Mouse (Mus musculus): ENCODE data around the gene Stk38. TPM values are rescaled to one million over a fixed set of nuclear protein-coding genes. Genes with fewer than 3 reads are reported as not detected.

Stk38 gene
- total RNA-seq, 1 experiment: 78.0 TPM

GRCm38 (mm10) chr17:28950751-28951150 lies 57.0 kb downstream of the Stk38 start:
- H3K9ac ChIP-seq (ENCODE audit: insufficient read depth, low read depth, low read length, poor library complexity, severe bottlenecking): no peak overlapping the region
- TF ChIP-seq MAFK (IDR thresholded peaks at IDR 0.05; ENCODE audit: insufficient read depth, low read depth, low read length): no peak
- no peak for TF ChIP-seq CHD2 (IDR thresholded peaks at IDR 0.05; ENCODE audit: low read depth, low read length)
- TF ChIP-seq ZC3H11A (IDR thresholded peaks at IDR 0.05; ENCODE audit: borderline replicate concordance, low read depth, low read length): no peak
- no peak for TF ChIP-seq ZNF384 (IDR thresholded peaks at IDR 0.05; ENCODE audit: low read depth, low read length)
- no peak for TF ChIP-seq HCFC1 (IDR thresholded peaks at IDR 0.05; ENCODE audit: borderline replicate concordance, insufficient read depth, low read length)
- H3K4me3 ChIP-seq (ENCODE audit: insufficient read depth in 1 of 2, low read depth in 1 of 2, low read length in 2 of 2, poor library complexity in 1 of 2, severe bottlenecking in 1 of 2): no peak overlapping the region
- H3K36me3 ChIP-seq (ENCODE audit: control insufficient read depth, insufficient read depth, low read length, poor library complexity, severe bottlenecking): no peaks in the 10 kb centered on the region
- H3K4me1 ChIP-seq (ENCODE audit: control insufficient read depth in 2 of 2, insufficient read depth in 2 of 2, low read length in 2 of 2, poor library complexity in 1 of 2): peaks cover 6 to 7% of the 10 kb centered on the region in 2 experiments; a peak in 3 of 4 replicates
- no peak overlapping the region; the same call in 1 of the 2 replicates for H3K27ac ChIP-seq (ENCODE audit: insufficient read depth, low read depth, low read length, poor library complexity, severe bottlenecking)
- in situ Hi-C loops (cut with MboI; ENCODE audit: low sequenced_read_pairs in 2 of 2, unreplicated experiment in 2 of 2): no loop called here
- DNase-seq (ENCODE audit: low read depth, low spot score): no peak
- no peaks in the 10 kb centered on the region for H3K9me3 ChIP-seq (ENCODE audit: control insufficient read depth, insufficient read depth, low read depth, low read length)

GRCm38 (mm10) chr17:28948661-28949060 lies 59.1 kb downstream of the Stk38 start:
- no peak for DNase-seq (ENCODE audit: low read depth, low spot score)
- TF ChIP-seq MAFK (IDR thresholded peaks at IDR 0.05; ENCODE audit: insufficient read depth, low read depth, low read length): no peak
- no peak for TF ChIP-seq CHD2 (IDR thresholded peaks at IDR 0.05; ENCODE audit: low read depth, low read length)
- TF ChIP-seq ZNF384 (IDR thresholded peaks at IDR 0.05; ENCODE audit: low read depth, low read length): no peak
- TF ChIP-seq ZC3H11A (IDR thresholded peaks at IDR 0.05; ENCODE audit: borderline replicate concordance, low read depth, low read length): no peak
- no peak for TF ChIP-seq HCFC1 (IDR thresholded peaks at IDR 0.05; ENCODE audit: borderline replicate concordance, insufficient read depth, low read length)
- in situ Hi-C loops (cut with MboI; ENCODE audit: low sequenced_read_pairs in 2 of 2, unreplicated experiment in 2 of 2): no loop called here
- Histone ChIP-seq H3K36me3 (ENCODE audit: control insufficient read depth, insufficient read depth, low read length, poor library complexity, severe bottlenecking) (no peaks in the 10 kb centered on the region), H3K4me3 (ENCODE audit: insufficient read depth in 1 of 2, low read depth in 1 of 2, low read length in 2 of 2, poor library complexity in 1 of 2, severe bottlenecking in 1 of 2) (no peak overlapping the region), H3K27ac (ENCODE audit: insufficient read depth, low read depth, low read length, poor library complexity, severe bottlenecking) (no peak overlapping the region), H3K9me3 (ENCODE audit: control insufficient read depth, insufficient read depth, low read depth, low read length) (no peaks in the 10 kb centered on the region), H3K9ac (ENCODE audit: insufficient read depth, low read depth, low read length, poor library complexity, severe bottlenecking) (no peak overlapping the region), H3K4me1 (ENCODE audit: control insufficient read depth in 2 of 2, insufficient read depth in 2 of 2, low read length in 2 of 2, poor library complexity in 1 of 2) (peaks cover 3 to 4% of the 10 kb centered on the region in 2 experiments; a peak in 3 of 4 replicates)

GRCm38 (mm10) chr17:28947011-28947939 lies 60.5 kb downstream of the Stk38 start:
- in situ Hi-C loops (cut with MboI; ENCODE audit: low sequenced_read_pairs in 2 of 2, unreplicated experiment in 2 of 2): no loop called here

GRCm38 (mm10) chr17:28944481-28944880 lies 63.3 kb downstream of the Stk38 start:
- Histone ChIP-seq H3K9ac (ENCODE audit: insufficient read depth, low read depth, low read length, poor library complexity, severe bottlenecking) (0 out of 2 replicates have a peak overlapping the region, but pooled peaks have one; percentile 36), H3K4me1 (ENCODE audit: control insufficient read depth in 2 of 2, insufficient read depth in 2 of 2, low read length in 2 of 2, poor library complexity in 1 of 2) (peaks cover 0 to 4% of the 10 kb centered on the region in 2 experiments; a peak in 2 of 4 replicates), H3K9me3 (ENCODE audit: control insufficient read depth, insufficient read depth, low read depth, low read length) (no peaks in the 10 kb centered on the region), H3K36me3 (ENCODE audit: control insufficient read depth, insufficient read depth, low read length, poor library complexity, severe bottlenecking) (no peaks in the 10 kb centered on the region), H3K27ac (ENCODE audit: insufficient read depth, low read depth, low read length, poor library complexity, severe bottlenecking) (no peak overlapping the region), H3K4me3 (ENCODE audit: insufficient read depth in 1 of 2, low read depth in 1 of 2, low read length in 2 of 2, poor library complexity in 1 of 2, severe bottlenecking in 1 of 2) (no peak overlapping the region)
- no peak for DNase-seq (ENCODE audit: low read depth, low spot score)
- TF ChIP-seq ZNF384 (IDR thresholded peaks at IDR 0.05; ENCODE audit: low read depth, low read length) (no peak), MAFK (IDR thresholded peaks at IDR 0.05; ENCODE audit: insufficient read depth, low read depth, low read length) (no peak), CHD2 (IDR thresholded peaks at IDR 0.05; ENCODE audit: low read depth, low read length) (no peak), HCFC1 (IDR thresholded peaks at IDR 0.05; ENCODE audit: borderline replicate concordance, insufficient read depth, low read length) (no peak), ZC3H11A (IDR thresholded peaks at IDR 0.05; ENCODE audit: borderline replicate concordance, low read depth, low read length) (no peak)
- in situ Hi-C loops (cut with MboI; ENCODE audit: low sequenced_read_pairs in 2 of 2, unreplicated experiment in 2 of 2): no loop called here

More at GRCm38 (mm10) chr17:28947011-28947939, 60.5 kb downstream of the Stk38 start:
- TF ChIP-seq CHD2 (IDR thresholded peaks at IDR 0.05; ENCODE audit: low read depth, low read length): no peak
- TF ChIP-seq HCFC1 (IDR thresholded peaks at IDR 0.05; ENCODE audit: borderline replicate concordance, insufficient read depth, low read length): no peak
- TF ChIP-seq ZC3H11A (IDR thresholded peaks at IDR 0.05; ENCODE audit: borderline replicate concordance, low read depth, low read length): no peak
- no peak for TF ChIP-seq MAFK (IDR thresholded peaks at IDR 0.05; ENCODE audit: insufficient read depth, low read depth, low read length)
- no peak for TF ChIP-seq ZNF384 (IDR thresholded peaks at IDR 0.05; ENCODE audit: low read depth, low read length)
- Histone ChIP-seq H3K27ac (ENCODE audit: insufficient read depth, low read depth, low read length, poor library complexity, severe bottlenecking) (no peak overlapping the region), H3K4me1 (ENCODE audit: control insufficient read depth in 2 of 2, insufficient read depth in 2 of 2, low read length in 2 of 2, poor library complexity in 1 of 2) (peaks cover 3 to 4% of the 10 kb centered on the region in 2 experiments), H3K9ac (ENCODE audit: insufficient read depth, low read depth, low read length, poor library complexity, severe bottlenecking) (no peak overlapping the region), H3K4me3 (ENCODE audit: insufficient read depth in 1 of 2, low read depth in 1 of 2, low read length in 2 of 2, poor library complexity in 1 of 2, severe bottlenecking in 1 of 2) (no peak overlapping the region), H3K36me3 (ENCODE audit: control insufficient read depth, insufficient read depth, low read length, poor library complexity, severe bottlenecking) (no peaks in the 10 kb centered on the region), H3K9me3 (ENCODE audit: control insufficient read depth, insufficient read depth, low read depth, low read length) (no peaks in the 10 kb centered on the region)
- no peak for DNase-seq (ENCODE audit: low read depth, low spot score)
